Mouse (Mus musculus) G1E (cell line): ENCODE results near the gene Nde1.

Source experiments
- CTCF ChIP-seq: IDR thresholded peaks from 2 replicates; pipeline ENCODE4 v1.5.1; 2012; ENCODE audit warnings: low read depth, low read length, inconsistent platforms, mixed read lengths
- GATA1 ChIP-seq: IDR thresholded peaks from 2 replicates; pipeline ENCODE4 v1.6.1; 2012; ENCODE audit warnings: borderline replicate concordance, low read length, inconsistent platforms, mixed read lengths
- GATA2 ChIP-seq: IDR thresholded peaks from 2 replicates; pipeline ENCODE4 v1.6.1; 2012; ENCODE audit warnings: low read depth, low read length, inconsistent platforms, borderline replicate concordance
- POLR2AphosphoS5 ChIP-seq: IDR thresholded peaks from 2 replicates; pipeline ENCODE4 v1.6.1; 2012; ENCODE audit warnings: low read depth, low read length, inconsistent platforms; ENCODE audit not compliant: insufficient replicate concordance
- TAL1 ChIP-seq: conservative IDR thresholded peaks from 2 replicates; pipeline ENCODE4 v1.6.1; 2012; ENCODE audit warnings: low read depth, low read length, inconsistent platforms, mixed read lengths

- TF ChIP-seq CTCF (no peak), GATA2 (no peak), GATA1 (no peak), POLR2AphosphoS5 (no peak), TAL1 (no peak)
Observed at GRCm38 (mm10) chr16:14135014-14135413, 28.1 kb upstream of the Nde1 start.
